Mouse (Mus musculus) intestine, embryonic 16.5 days (tissue): ENCODE results near the gene Wipf3. TPM values are rescaled to one million over a fixed set of nuclear protein-coding genes. Genes with fewer than 3 reads are reported as not detected.

Experiments used
- ATAC-seq: fragments of 200-750 bp; cut with Nextera tagmentation; 2 replicates; pipeline ENCODE4 v1.8.0; 2017; ENCODE audit warnings: moderate TSS enrichment, moderate library complexity
- H3K27ac ChIP-seq: fragments of 300-500 bp; sonication (generic); 2 replicates; pipeline ENCODE4 v1.5.1; 2014; ENCODE audit warnings: mild to moderate bottlenecking, low read length
- H3K27me3 ChIP-seq: fragments of 300-500 bp; sonication (generic); replicated peaks from 2 replicates; pipeline ENCODE4 v1.6.1; 2014; ENCODE audit warnings: low read length, control low read depth, mixed read lengths; ENCODE audit not compliant: control insufficient read depth, insufficient read depth
- H3K36me3 ChIP-seq: fragments of 300-500 bp; sonication (generic); 2 replicates; pipeline ENCODE4 v1.6.1; 2014; ENCODE audit warnings: low read length, control low read depth; ENCODE audit not compliant: control insufficient read depth, insufficient read depth
- H3K4me1 ChIP-seq: fragments of 300-500 bp; sonication (generic); 2 replicates; pipeline ENCODE4 v1.6.1; 2014; ENCODE audit warnings: low read length, control low read depth, mixed read lengths; ENCODE audit not compliant: control insufficient read depth, insufficient read depth
- H3K4me2 ChIP-seq: fragments of 300-500 bp; sonication (generic); 2 replicates; pipeline ENCODE4 v1.6.1; 2014; ENCODE audit warnings: low read depth, low read length, control low read depth
- H3K4me3 ChIP-seq: fragments of 300-500 bp; sonication (generic); 2 replicates; pipeline ENCODE4 v1.5.1; 2014; ENCODE audit warnings: mild to moderate bottlenecking, low read length
- H3K9ac ChIP-seq: fragments of 300-500 bp; sonication (generic); 2 replicates; pipeline ENCODE4 v1.6.1; 2014; ENCODE audit warnings: low read depth, low read length
- H3K9me3 ChIP-seq: fragments of 300-500 bp; sonication (generic); 2 replicates; pipeline ENCODE4 v1.6.1; 2016; ENCODE audit warnings: low read length, control low read depth; ENCODE audit not compliant: control insufficient read depth
- WGBS: fragments of 180-500 bp; shearing (Covaris S2); extraction: QIAGEN DNeasy Blood & Tissue Kit; methylation state at CpG from one replicate; pipeline ENCODE4 v1.1.7; 2014; 5-methylcytosine and 5-hydroxymethylcytosine counted together
- polyA plus RNA-seq: library from polyadenylated mRNA; unstranded; fragments of >200 nt; fragmentation: Nextera tagmentation; extraction: Ambion mirVana; gene quantifications from 2 replicates; pipeline ENCODE4 v1.2.1, GENCODE M21; 2015

Gene Wipf3
- polyA plus RNA-seq, 1 experiment from 2014 or later = 1.7 TPM

DNA sequence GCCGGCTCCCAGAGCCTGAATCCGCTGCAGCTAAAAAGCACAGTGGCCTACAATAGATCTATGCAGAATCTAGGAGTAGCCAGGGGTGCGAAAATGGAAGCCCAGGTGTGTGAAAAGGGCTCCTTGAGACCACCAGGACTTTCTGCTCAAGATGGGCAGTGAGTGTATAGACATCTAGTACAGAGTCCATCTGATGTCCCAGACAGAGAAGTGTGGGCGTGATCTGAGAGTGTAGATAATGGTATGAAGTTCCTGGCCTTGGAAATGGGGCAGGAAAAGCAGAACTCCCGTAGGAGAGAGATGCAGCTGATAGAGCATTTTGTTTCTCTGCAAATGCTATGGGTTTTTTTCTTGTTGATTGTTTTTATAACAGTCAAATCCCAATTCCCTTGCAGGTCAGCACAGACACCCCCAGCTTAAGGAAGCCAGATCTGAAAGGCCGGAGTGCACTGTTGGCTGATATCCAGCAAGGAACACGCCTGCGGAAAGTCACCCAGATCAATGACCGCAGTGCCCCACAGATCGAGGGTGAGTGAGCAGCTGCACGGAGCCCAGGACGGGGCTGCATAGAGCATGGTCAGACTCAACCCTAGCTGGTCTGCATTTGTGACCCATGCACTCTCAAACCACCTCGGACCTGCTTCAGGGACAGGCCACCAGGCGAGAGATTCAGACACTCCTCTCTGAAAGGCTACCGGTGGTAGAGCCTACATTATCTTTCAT, 52.1 kb downstream of the Wipf3 start:
- Histone ChIP-seq H3K4me1 (peaks cover 12% of the 10 kb centered on the region), H3K36me3 (no peaks in the 10 kb centered on the region), H3K9ac (no peak overlapping the region), H3K9me3 (no peaks in the 10 kb centered on the region), H3K27me3 (no peaks in the 10 kb centered on the region), H3K27ac (peak overlapping the region; percentile 14), H3K4me2 (no peak overlapping the region), H3K4me3 (no peak overlapping the region)
- ATAC-seq = peak; percentile 68
- WGBS = 64% methylated on average over 15 of the region's 15 CpGs

DNA sequence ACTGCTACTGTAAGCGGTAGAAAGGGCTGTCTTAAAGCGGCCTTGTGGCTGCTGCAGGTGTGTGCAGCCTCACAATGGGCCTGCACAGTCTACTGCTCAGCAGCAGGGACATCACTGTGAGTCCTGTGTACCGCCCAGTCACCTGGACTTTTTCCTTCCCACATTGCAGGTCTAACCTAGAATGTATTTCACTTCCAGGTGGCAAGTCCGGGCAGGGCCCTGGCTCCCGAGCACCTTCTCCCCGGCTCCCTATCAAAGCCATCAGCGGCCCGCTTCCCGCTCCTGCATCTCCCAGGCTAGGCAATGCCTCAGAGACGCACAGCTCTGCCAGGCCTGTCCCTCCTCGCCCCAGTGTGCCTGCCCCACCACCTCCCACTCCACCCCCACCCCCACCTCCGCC, 55.6 kb downstream of the Wipf3 start:
- H3K9me3 ChIP-seq = no peaks in the 10 kb centered on the region
- H3K27me3 ChIP-seq = no peaks in the 10 kb centered on the region
- WGBS = 27% methylated on average over 11 of the region's 12 CpGs
- 0 out of 2 replicates have a peak overlapping the region, but pooled peaks have one; percentile 33 for H3K9ac ChIP-seq
- H3K4me2 ChIP-seq = peak overlapping the region; percentile 62
- H3K27ac ChIP-seq = no peak overlapping the region
- H3K36me3 ChIP-seq = no peaks in the 10 kb centered on the region
- H3K4me1 ChIP-seq = peaks cover 12% of the 10 kb centered on the region
- peak; percentile 36 for ATAC-seq
- H3K4me3 ChIP-seq = peak overlapping the region; percentile 30; the same call in 1 of the 2 replicates

DNA sequence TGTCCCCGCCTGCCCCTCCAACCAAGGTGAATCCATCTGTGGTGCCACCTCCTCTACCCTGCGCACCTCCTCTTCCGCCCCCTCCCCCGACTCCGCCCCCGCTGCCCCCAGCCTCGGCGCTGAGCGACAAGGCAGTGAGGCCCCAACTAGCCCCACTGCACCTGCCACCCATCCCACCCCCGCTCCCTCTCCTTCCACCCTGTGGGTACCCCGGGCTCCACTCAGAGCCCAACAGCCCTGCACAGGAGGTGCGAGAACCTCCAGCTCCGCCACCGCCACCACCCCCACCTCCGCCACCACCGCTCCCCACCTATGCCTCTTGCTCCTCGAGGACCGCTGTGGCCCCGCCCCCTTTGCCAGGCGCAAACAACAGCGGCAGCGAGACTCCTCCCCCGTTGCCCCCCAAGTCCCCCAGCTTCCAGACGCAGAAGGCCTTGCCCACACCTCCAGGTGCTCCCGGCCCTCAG, 56.1 kb downstream of the Wipf3 start:
- 0 out of 2 replicates have a peak overlapping the region, but pooled peaks have one; percentile 33 for H3K9ac ChIP-seq
- H3K27ac ChIP-seq = no peak overlapping the region
- no peaks in the 10 kb centered on the region for H3K36me3 ChIP-seq
- peak; percentile 27; the same call in 1 of the 2 replicates for ATAC-seq
- H3K27me3 ChIP-seq = no peaks in the 10 kb centered on the region
- peaks cover 12% of the 10 kb centered on the region for H3K4me1 ChIP-seq
- peak overlapping the region; percentile 62 for H3K4me2 ChIP-seq
- peak overlapping the region; percentile 30 for H3K4me3 ChIP-seq
- no peaks in the 10 kb centered on the region for H3K9me3 ChIP-seq
- WGBS = 4% methylated on average over 24 of the region's 25 CpGs

DNA sequence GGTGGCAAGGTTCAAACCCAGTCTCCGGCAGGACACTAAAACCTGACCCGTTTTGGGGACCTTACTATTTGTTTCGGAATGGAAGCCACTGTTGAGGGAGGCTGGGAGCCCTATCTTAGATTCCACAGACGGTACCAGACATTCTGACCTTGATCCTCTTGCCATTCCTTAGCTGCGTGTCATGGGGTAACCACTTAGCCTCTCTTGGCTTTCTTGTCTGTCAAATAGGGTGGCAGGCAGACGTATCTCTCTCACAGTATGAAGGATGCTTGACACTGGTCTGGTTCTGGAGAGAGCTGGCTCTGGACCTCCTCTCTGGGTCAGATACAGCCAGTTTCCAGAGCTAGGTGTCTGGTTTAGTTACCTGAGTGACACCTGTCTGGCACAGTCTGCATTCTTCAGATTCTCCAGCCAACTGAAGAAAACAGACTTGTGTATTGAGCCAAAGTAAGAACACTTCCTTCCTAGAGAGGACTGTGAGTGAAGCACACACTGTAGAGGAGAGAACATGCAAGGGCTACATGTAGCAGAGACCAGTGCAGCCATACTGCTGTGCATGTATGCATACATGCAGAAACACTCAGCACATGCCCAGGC, 56.7 kb downstream of the Wipf3 start:
- H3K9ac ChIP-seq = 0 out of 2 replicates have a peak overlapping the region, but pooled peaks have one; percentile 33
- 34% methylated on average over 6 of the region's 6 CpGs for WGBS
- peak overlapping the region; percentile 30; the same call in 1 of the 2 replicates for H3K4me3 ChIP-seq
- peak overlapping the region; percentile 62; the same call in 1 of the 2 replicates for H3K4me2 ChIP-seq
- no peak overlapping the region for H3K27ac ChIP-seq
- ATAC-seq = no peak
- H3K27me3 ChIP-seq = no peaks in the 10 kb centered on the region
- H3K36me3 ChIP-seq = no peaks in the 10 kb centered on the region
- no peaks in the 10 kb centered on the region for H3K9me3 ChIP-seq
- peaks cover 12% of the 10 kb centered on the region for H3K4me1 ChIP-seq

DNA sequence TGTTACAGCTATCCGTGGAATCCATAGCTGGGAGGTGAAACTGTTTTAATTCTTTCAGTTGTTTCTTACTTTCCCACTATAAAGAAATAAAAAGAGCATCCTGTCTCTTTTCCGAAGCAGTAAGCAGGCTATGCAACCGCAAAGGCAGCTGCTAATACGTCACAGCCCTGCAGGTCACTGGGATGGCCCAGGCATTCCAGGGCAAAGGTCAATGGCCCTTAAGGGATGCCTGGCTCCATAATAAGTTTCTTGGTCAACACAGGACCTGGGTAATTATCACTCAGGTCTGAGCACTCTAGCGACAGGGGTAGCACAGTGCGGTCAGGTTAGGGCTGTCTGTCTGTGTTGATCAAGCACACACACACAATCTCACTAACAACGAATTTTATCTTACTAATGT, 61.7 kb downstream of the Wipf3 start:
- Histone ChIP-seq H3K4me1 (no peaks in the 10 kb centered on the region), H3K36me3 (no peaks in the 10 kb centered on the region), H3K27ac (no peak overlapping the region), H3K9me3 (no peaks in the 10 kb centered on the region), H3K9ac (no peak overlapping the region), H3K4me2 (no peak overlapping the region), H3K4me3 (no peak overlapping the region), H3K27me3 (no peaks in the 10 kb centered on the region)
- 45% methylated on average over 7 of the region's 7 CpGs for WGBS
- ATAC-seq = no peak

DNA sequence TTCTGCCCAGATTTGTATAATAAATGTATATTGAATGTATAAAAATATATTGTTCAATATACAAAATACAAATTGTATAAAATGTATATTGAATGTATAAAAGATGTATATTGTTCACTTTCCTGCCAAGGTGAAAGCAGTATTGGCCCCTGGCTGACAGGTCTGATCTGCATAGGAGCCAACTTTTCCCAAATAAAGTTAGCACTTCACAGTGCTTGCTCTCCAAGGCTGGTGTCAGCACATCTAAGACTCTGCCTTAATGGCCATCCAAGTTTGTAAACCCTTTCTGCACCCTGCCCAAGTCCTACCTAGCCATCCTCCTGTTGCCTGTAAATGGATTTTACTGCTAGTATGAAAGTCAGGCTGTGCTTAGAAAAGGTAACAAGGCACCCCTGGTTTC, 64.7 kb downstream of the Wipf3 start:
- no peaks in the 10 kb centered on the region for H3K36me3 ChIP-seq
- H3K4me2 ChIP-seq = no peak overlapping the region
- H3K4me3 ChIP-seq = no peak overlapping the region
- no peaks in the 10 kb centered on the region for H3K27me3 ChIP-seq
- no peak overlapping the region for H3K9ac ChIP-seq
- no peak overlapping the region for H3K27ac ChIP-seq
- H3K9me3 ChIP-seq = no peaks in the 10 kb centered on the region
- no peak for ATAC-seq
- H3K4me1 ChIP-seq = no peaks in the 10 kb centered on the region

DNA sequence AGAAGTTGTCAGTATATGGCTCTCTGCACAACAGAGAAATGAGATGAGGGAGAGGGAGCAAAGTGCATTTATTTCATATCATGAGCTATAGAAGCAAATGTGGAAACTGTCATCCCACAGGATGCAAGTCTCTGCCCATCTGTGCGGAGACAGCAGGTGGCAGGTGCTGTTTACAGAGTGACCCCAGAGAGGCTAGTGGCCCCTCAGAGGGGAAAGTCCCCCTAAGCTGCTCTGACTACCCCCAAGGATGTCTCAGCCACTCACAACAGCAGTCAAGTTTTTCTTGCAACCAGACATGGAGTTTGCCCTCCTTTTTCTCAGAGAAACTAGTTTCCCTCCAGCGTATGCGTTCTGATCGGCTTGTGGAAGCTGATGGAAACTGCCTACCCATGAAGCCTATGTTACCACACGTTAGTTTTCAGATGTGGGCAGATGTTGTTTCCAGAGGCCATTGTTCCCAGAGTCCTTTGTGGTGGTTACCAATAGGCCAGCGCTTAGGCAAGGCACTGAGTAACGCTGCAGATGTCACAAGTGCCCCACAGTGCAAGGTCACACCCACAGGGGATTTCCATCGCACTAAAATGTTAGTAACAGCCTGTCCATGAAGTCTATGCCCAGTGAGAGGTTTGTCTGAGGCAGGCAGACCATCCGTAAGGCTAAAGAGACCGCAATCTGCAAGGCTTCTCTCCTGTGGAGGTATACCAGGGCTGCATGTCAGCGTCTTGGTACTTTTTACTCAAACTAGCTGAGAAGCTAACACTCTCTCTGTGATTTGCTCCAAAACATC, 65.4 kb downstream of the Wipf3 start:
- Histone ChIP-seq H3K27ac (no peak overlapping the region), H3K9me3 (no peaks in the 10 kb centered on the region), H3K36me3 (no peaks in the 10 kb centered on the region), H3K4me1 (no peaks in the 10 kb centered on the region), H3K4me2 (no peak overlapping the region), H3K9ac (no peak overlapping the region), H3K27me3 (no peaks in the 10 kb centered on the region), H3K4me3 (no peak overlapping the region)
- 77% methylated on average over 11 of the region's 11 CpGs for WGBS
- no peak for ATAC-seq

DNA sequence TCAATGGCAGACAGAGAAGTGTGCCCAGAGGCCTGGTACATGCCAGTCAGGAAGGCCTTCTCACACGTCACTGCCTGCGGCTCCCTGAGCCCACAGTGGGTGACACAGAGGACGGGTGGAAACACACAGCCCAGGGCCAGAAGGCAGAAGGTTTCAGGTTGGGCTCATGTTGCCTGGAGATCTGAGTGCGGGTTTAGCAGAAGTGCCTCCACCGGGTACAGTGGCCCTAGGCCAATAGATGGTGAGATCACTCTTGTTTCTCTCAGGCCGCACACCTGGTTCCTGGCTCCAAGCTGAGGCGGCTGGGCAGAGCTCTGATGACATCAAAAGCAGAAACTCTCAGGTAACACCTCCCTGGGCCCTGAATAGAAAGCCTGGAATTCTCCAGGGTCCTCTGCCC, 66.8 kb downstream of the Wipf3 start:
- Histone ChIP-seq H3K27ac (no peak overlapping the region), H3K4me1 (no peaks in the 10 kb centered on the region), H3K9me3 (no peaks in the 10 kb centered on the region), H3K27me3 (no peaks in the 10 kb centered on the region), H3K9ac (no peak overlapping the region), H3K36me3 (no peaks in the 10 kb centered on the region), H3K4me3 (no peak overlapping the region), H3K4me2 (no peak overlapping the region)
- 85% methylated on average over 7 of the region's 7 CpGs for WGBS
- ATAC-seq = no peak

DNA sequence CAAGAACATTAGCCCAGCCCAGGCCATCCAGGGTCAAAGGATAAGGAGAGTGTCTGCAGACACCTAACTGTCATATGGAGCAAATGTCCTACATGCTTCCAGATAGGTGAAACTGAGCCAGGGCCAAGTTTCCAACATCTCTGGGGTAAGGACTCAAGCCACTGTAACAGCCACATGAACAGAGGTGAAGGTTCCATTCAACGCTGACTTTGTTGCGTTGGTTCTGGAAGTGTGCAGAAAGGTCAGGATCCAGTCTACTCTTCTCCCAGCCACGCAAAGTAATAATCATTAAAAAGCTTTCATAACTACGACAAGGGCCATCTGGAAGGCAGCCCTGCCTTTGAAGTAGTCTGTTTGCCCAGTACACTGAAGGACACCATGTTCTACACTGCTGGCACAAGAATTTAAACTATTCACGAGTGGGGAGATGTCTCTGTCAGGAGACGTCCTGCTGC, 73.3 kb downstream of the Wipf3 start:
- H3K27me3 ChIP-seq = no peaks in the 10 kb centered on the region
- no peak overlapping the region for H3K27ac ChIP-seq
- H3K4me1 ChIP-seq = no peaks in the 10 kb centered on the region
- no peaks in the 10 kb centered on the region for H3K9me3 ChIP-seq
- ATAC-seq = no peak
- no peak overlapping the region for H3K4me2 ChIP-seq
- no peak overlapping the region for H3K4me3 ChIP-seq
- H3K36me3 ChIP-seq = no peaks in the 10 kb centered on the region
- no peak overlapping the region for H3K9ac ChIP-seq
- 51% methylated on average over 6 of the region's 6 CpGs for WGBS
